Mouse (Mus musculus) MEL (cell line): Measurements from ENCODE around the gene Hba-x. TPM values are rescaled to one million over a fixed set of nuclear protein-coding genes. Genes with fewer than 3 reads are reported as not detected.
A peak's percentile ranks its signal among the peaks of the same experiment; 100 is the strongest.

ENCODE experiments used
- DNase-seq: peaks from one replicate; pipeline ENCODE4 v3.0.0; 2011; ENCODE audit warnings: low read depth, low spot score
- H3K27ac ChIP-seq: 2 replicates; pipeline ENCODE4 v1.5.1; 2012; ENCODE audit warnings: low read depth, mild to moderate bottlenecking, control low read depth, low read length, moderate library complexity; ENCODE audit not compliant: control insufficient read depth
- H3K27me3 ChIP-seq, 2 experiments: fragments of 150-350 bp in 1 of 2; sonication (generic) in 1 of 2; 2 replicates each; pipeline ENCODE4 v1.6.1; 2012; ENCODE audit warnings: low read length in 2 of 2, mild to moderate bottlenecking in 2 of 2, improper control_type of control experiment in 1 of 2, moderate library complexity in 1 of 2; ENCODE audit not compliant: insufficient read depth in 2 of 2, control insufficient read depth in 1 of 2
- H3K36me3 ChIP-seq, 2 experiments: 2 replicates each; pipeline ENCODE4 v1.6.1; 2012 to 2014; ENCODE audit warnings: low read length in 2 of 2, improper control_type of control experiment in 1 of 2, inconsistent platforms in 1 of 2, mild to moderate bottlenecking in 1 of 2; ENCODE audit not compliant: insufficient read depth in 2 of 2, control insufficient read depth in 1 of 2
- H3K4me1 ChIP-seq, 2 experiments: fragments of 150-350 bp in 1 of 2; sonication (generic) in 1 of 2; 2 replicates each; pipeline ENCODE4 v1.6.1; 2012; ENCODE audit warnings: low read length in 2 of 2, improper control_type of control experiment in 1 of 2, mild to moderate bottlenecking in 1 of 2; ENCODE audit not compliant: insufficient read depth in 2 of 2, control insufficient read depth in 1 of 2
- H3K4me3 ChIP-seq, 2 experiments: fragments of 150-350 bp in 1 of 2; sonication (generic) in 1 of 2; 2 replicates each; pipeline ENCODE4 v1.5.1; 2012; ENCODE audit warnings: low read depth in 2 of 2, low read length in 2 of 2, mild to moderate bottlenecking in 2 of 2, moderate library complexity in 2 of 2, control low read depth in 1 of 2, improper control_type of control experiment in 1 of 2; ENCODE audit not compliant: control insufficient read depth in 1 of 2, insufficient read depth in 1 of 2
- H3K79me2 ChIP-seq: 2 replicates; pipeline ENCODE4 v1.6.1; 2012; ENCODE audit warnings: mild to moderate bottlenecking, low read length, moderate library complexity; ENCODE audit not compliant: control insufficient read depth, poor library complexity, insufficient read depth
- H3K9ac ChIP-seq: 2 replicates; pipeline ENCODE4 v1.6.1; 2012; ENCODE audit warnings: low read depth, mild to moderate bottlenecking, control low read depth, low read length, moderate library complexity; ENCODE audit not compliant: control insufficient read depth, poor library complexity, severe bottlenecking
- H3K9me3 ChIP-seq: fragments of 150-350 bp; sonication (generic); replicated peaks from 2 replicates; pipeline ENCODE4 v1.6.1; 2012; ENCODE audit warnings: mild to moderate bottlenecking, low read length, improper control_type of control experiment, moderate library complexity; ENCODE audit not compliant: insufficient read depth
- BHLHE40 ChIP-seq: IDR thresholded peaks from 2 replicates; pipeline ENCODE4 v1.6.1; 2012; ENCODE audit warnings: low read depth, mild to moderate bottlenecking, inconsistent platforms, low read length, improper control_type of control experiment, borderline replicate concordance
- CHD2 ChIP-seq: IDR thresholded peaks from 2 replicates; pipeline ENCODE4 v1.6.1; 2011; ENCODE audit warnings: low read length, improper control_type of control experiment
- CTCF ChIP-seq, 3 experiments: IDR thresholded peaks in 2 of 3; conservative IDR thresholded peaks in 1 of 3; 2 replicates each; pipeline ENCODE4 v1.5.1; 2011 to 2012; ENCODE audit warnings: low read length in 3 of 3, low read depth in 2 of 3, mild to moderate bottlenecking in 2 of 3, improper control_type of control experiment in 1 of 3, inconsistent platforms in 1 of 3, mixed read lengths in 1 of 3, moderate library complexity in 1 of 3; ENCODE audit not compliant: control insufficient read depth in 1 of 3, insufficient read depth in 1 of 3, poor library complexity in 1 of 3, severe bottlenecking in 1 of 3
- E2F4 ChIP-seq: IDR thresholded peaks from 2 replicates; pipeline ENCODE4 v1.6.1; 2011; ENCODE audit warnings: low read depth, low read length, improper control_type of control experiment, borderline replicate concordance
- EP300 ChIP-seq, 2 experiments: IDR thresholded peaks; 2 replicates each; pipeline ENCODE4 v1.6.1; 2011; ENCODE audit warnings: improper control_type of control experiment in 2 of 2, low read length in 2 of 2, low read depth in 1 of 2, mild to moderate bottlenecking in 1 of 2
- ETS1 ChIP-seq: IDR thresholded peaks from 2 replicates; pipeline ENCODE4 v1.6.1; 2012; ENCODE audit warnings: low read depth, mild to moderate bottlenecking, inconsistent platforms, low read length, improper control_type of control experiment, moderate library complexity
- GABPA ChIP-seq: IDR thresholded peaks from 2 replicates; pipeline ENCODE4 v1.6.1; 2012; ENCODE audit warnings: low read depth, mild to moderate bottlenecking, inconsistent platforms, low read length, improper control_type of control experiment, moderate library complexity
- GATA1 ChIP-seq: IDR thresholded peaks from 2 replicates; pipeline ENCODE4 v1.6.1; 2011; ENCODE audit warnings: low read depth, low read length, improper control_type of control experiment
- HCFC1 ChIP-seq: IDR thresholded peaks from 2 replicates; pipeline ENCODE4 v1.6.1; 2012; ENCODE audit warnings: low read depth, mild to moderate bottlenecking, inconsistent platforms, low read length, improper control_type of control experiment, moderate library complexity
- JUND ChIP-seq: IDR thresholded peaks from 2 replicates; pipeline ENCODE4 v1.6.1; 2011; ENCODE audit warnings: low read depth, mild to moderate bottlenecking, improper control_type of control experiment, low read length
- MAFK ChIP-seq: IDR thresholded peaks from 2 replicates; pipeline ENCODE4 v1.6.1; 2011; ENCODE audit warnings: low read depth, mild to moderate bottlenecking, low read length, improper control_type of control experiment, borderline replicate concordance
- MAX ChIP-seq: IDR thresholded peaks from 2 replicates; pipeline ENCODE4 v1.6.1; 2011; ENCODE audit warnings: low read length, improper control_type of control experiment
- MEF2A ChIP-seq: IDR thresholded peaks from 2 replicates; pipeline ENCODE4 v1.6.1; 2014; ENCODE audit warnings: low read depth, mild to moderate bottlenecking, inconsistent platforms, low read length, improper control_type of control experiment; ENCODE audit not compliant: poor library complexity, insufficient replicate concordance, severe bottlenecking; ENCODE audit errors: extremely low read depth
- MXI1 ChIP-seq: IDR thresholded peaks from 2 replicates; pipeline ENCODE4 v1.6.1; 2011; ENCODE audit warnings: mild to moderate bottlenecking, low read depth, low read length, improper control_type of control experiment
- MYB ChIP-seq: IDR thresholded peaks from 2 replicates; pipeline ENCODE4 v1.6.1; 2011; ENCODE audit warnings: mild to moderate bottlenecking, low read depth, low read length, improper control_type of control experiment
- NELFE ChIP-seq: IDR thresholded peaks from 2 replicates; pipeline ENCODE4 v1.6.1; 2011; ENCODE audit warnings: low read depth, low read length, improper control_type of control experiment
- POLR2AphosphoS2 ChIP-seq: IDR thresholded peaks from 2 replicates; pipeline ENCODE4 v1.6.1; 2011; ENCODE audit warnings: low read length, improper control_type of control experiment
- POLR2AphosphoS5 ChIP-seq: IDR thresholded peaks from 2 replicates; pipeline ENCODE4 v1.6.1; 2012; ENCODE audit warnings: low read depth, borderline replicate concordance, mild to moderate bottlenecking, inconsistent platforms, low read length, moderate library complexity, mixed read lengths
- RAD21 ChIP-seq: IDR thresholded peaks from 2 replicates; pipeline ENCODE4 v1.6.1; 2011; ENCODE audit warnings: mild to moderate bottlenecking, low read depth, low read length, improper control_type of control experiment
- RCOR1 ChIP-seq: IDR thresholded peaks from 2 replicates; pipeline ENCODE4 v1.6.1; 2012; ENCODE audit warnings: low read depth, mild to moderate bottlenecking, inconsistent platforms, low read length, improper control_type of control experiment
- SIN3A ChIP-seq: IDR thresholded peaks from 2 replicates; pipeline ENCODE4 v1.6.1; 2012; ENCODE audit warnings: low read length, improper control_type of control experiment, inconsistent platforms
- SMC3 ChIP-seq: IDR thresholded peaks from 2 replicates; pipeline ENCODE4 v1.6.1; 2011; ENCODE audit warnings: low read depth, low read length, improper control_type of control experiment
- TBP ChIP-seq: IDR thresholded peaks from 2 replicates; pipeline ENCODE4 v1.8.0; 2011; ENCODE audit warnings: low read depth, low read length, improper control_type of control experiment
- UBTF ChIP-seq: IDR thresholded peaks from 2 replicates; pipeline ENCODE4 v1.6.1; 2012; ENCODE audit warnings: low read depth, mild to moderate bottlenecking, inconsistent platforms, low read length, improper control_type of control experiment, moderate library complexity, borderline replicate concordance; ENCODE audit not compliant: insufficient read depth
- USF1 ChIP-seq: IDR thresholded peaks from 2 replicates; pipeline ENCODE4 v1.6.1; 2014; ENCODE audit warnings: low read depth, mild to moderate bottlenecking, inconsistent platforms, low read length, improper control_type of control experiment, moderate library complexity
- ZC3H11A ChIP-seq: IDR thresholded peaks from 2 replicates; pipeline ENCODE4 v1.6.1; 2012; ENCODE audit warnings: low read depth, mild to moderate bottlenecking, inconsistent platforms, low read length, improper control_type of control experiment
- ZMIZ1 ChIP-seq: IDR thresholded peaks from 2 replicates; pipeline ENCODE4 v1.6.1; 2012; ENCODE audit warnings: low read depth, mild to moderate bottlenecking, inconsistent platforms, low read length, improper control_type of control experiment, moderate library complexity
- ZNF384 ChIP-seq: IDR thresholded peaks from 2 replicates; pipeline ENCODE4 v1.6.1; 2012; ENCODE audit warnings: low read depth, mild to moderate bottlenecking, inconsistent platforms, low read length, improper control_type of control experiment
- polyA plus RNA-seq, 2 experiments: library from polyadenylated mRNA; stranded (reverse) in 1 of 2; unstranded in 1 of 2; fragments of >175 nt in 1 of 2; fragments of >200 nt in 1 of 2; gene quantifications; 2 replicates each; pipeline versions ENCODE4 v1.2.1 to v1.2.4; 2012; ENCODE audit warnings: low replicate concordance in 2 of 2, low read depth in 1 of 2; ENCODE audit not compliant: insufficient read length in 2 of 2, insufficient read depth in 1 of 2, missing spikeins in 1 of 2
- total RNA-seq: library from RNA; depleted of rRNA; stranded (reverse); fragments of 300-350 nt; gene quantifications from 2 replicates; pipeline ENCODE4 v1.2.3, GENCODE M21; 2012

The Hba-x gene
- total and polyA plus RNA-seq, 3 experiments = 0.13 TPM; not detected in 2

GRCm38 (mm10) chr11:32321196-32321565 is 45.0 kb downstream of the Hba-x start:
- Histone ChIP-seq H3K27me3 (peaks cover 4 to 13% of the 10 kb centered on the region in 2 experiments; a peak in 2 of 4 replicates), H3K27ac (no peak overlapping the region), H3K36me3 (no peaks in the 10 kb centered on the region; a peak in 1 of 4 replicates), H3K79me2 (no peaks in the 10 kb centered on the region), H3K4me1 (peaks cover 0 to 4% of the 10 kb centered on the region in 2 experiments; a peak in 2 of 4 replicates), H3K4me3 (no peak overlapping the region; a peak in 1 of 4 replicates), H3K9me3 (no peaks in the 10 kb centered on the region), H3K9ac (0 out of 2 replicates have a peak overlapping the region, but pooled peaks have one; percentile 1)
- no peak for TF ChIP-seq RCOR1
- TF ChIP-seq HCFC1 = 0 out of 2 replicates have a peak, but pooled peaks have one; percentile 11
- TF ChIP-seq EP300 (IDR thresholded peaks at IDR 0.05; ENCODE audit: low read depth in 1 of 2, low read length in 2 of 2) = no peak
- TF ChIP-seq ZC3H11A = peak; percentile 89
- TF ChIP-seq ZMIZ1 = no peak
- TF ChIP-seq MYB = no peak
- TF ChIP-seq MAX = peak; percentile 36; the same call in 1 of the 2 replicates
- no peak for TF ChIP-seq USF1
- peak; percentile 97 for TF ChIP-seq RAD21
- TF ChIP-seq MEF2A = no peak
- peak; percentile 66; the same call in 1 of the 2 replicates for TF ChIP-seq TBP
- no peak for TF ChIP-seq SIN3A
- TF ChIP-seq CHD2 = no peak
- peak; percentile 99 for TF ChIP-seq SMC3
- TF ChIP-seq CTCF (IDR thresholded peaks at IDR 0.05 in 2 of 3, conservative IDR thresholded peaks at IDR 0.05 in 1 of 3; ENCODE audit: control insufficient read depth in 1 of 3, insufficient read depth in 1 of 3, low read depth in 2 of 3, low read length in 3 of 3, poor library complexity in 1 of 3, severe bottlenecking in 1 of 3) = peak in 2 of 3 experiments; percentile 89 to 100
- no peak for TF ChIP-seq POLR2AphosphoS2
- no peak for TF ChIP-seq GABPA
- no peak for TF ChIP-seq BHLHE40
- TF ChIP-seq MXI1 = no peak
- TF ChIP-seq E2F4 = no peak
- no peak for TF ChIP-seq ETS1
- no peak for TF ChIP-seq NELFE
- TF ChIP-seq ZNF384 = no peak
- TF ChIP-seq POLR2AphosphoS5 = no peak
- TF ChIP-seq UBTF = no peak
- TF ChIP-seq GATA1 = 0 out of 2 replicates have a peak, but pooled peaks have one; percentile 4
- no peak for TF ChIP-seq JUND
- TF ChIP-seq MAFK = no peak
- DNase-seq = peak; percentile 93
